Mouse (Mus musculus): ENCODE results near the gene Clec18a.
"Not testable (repeated sequence)": the region's sequence is repeated elsewhere in the genome, so short reads cannot be mapped to it uniquely, and the experiment has no call there.

Clec18a gene

DNA sequence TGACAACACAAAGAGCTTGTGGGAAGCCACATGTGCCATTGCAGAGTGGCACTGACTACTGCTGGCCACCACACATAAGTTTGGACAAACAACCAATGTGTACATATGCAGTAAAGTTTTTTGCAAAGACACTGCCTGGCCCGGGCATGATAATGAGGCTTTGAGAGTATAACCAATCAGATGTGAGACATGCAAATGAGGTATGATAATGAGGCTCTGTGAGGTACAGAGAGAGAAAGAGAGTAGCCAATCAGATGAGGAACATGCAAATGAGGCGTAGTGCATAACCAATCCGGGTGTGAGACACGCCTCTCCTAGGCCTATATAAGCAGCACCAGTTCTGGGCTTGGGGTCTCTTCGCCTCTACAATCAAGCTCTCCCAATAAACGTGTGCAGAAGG is at the start of gene Clec18a:
Gene Clec18a (minus strand): TSS at position 101 of the 400 bp plus-strand sequence.
- not testable (repeated sequence) for DNase-seq (ENCODE audit: low spot score)

DNA sequence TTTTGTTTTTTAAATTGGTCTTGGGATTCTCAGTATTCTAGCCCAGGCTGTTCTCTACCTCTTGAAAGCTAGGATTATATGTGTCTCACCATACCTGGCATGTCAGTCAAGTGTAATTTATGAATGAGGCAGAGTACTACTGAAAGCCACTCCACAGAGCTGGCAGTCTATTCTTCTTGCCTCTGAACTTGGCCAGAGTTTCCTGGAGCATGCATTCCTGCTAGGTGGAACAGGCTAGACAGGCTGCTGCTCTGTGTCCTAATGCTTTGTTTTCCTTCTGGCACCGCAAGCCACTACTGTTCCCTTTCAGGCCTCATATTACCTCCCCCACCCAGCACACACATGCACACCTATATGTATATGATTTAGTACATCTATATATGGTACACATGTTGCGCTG is 38.5 kb upstream of the Clec18a start:
- no peak for DNase-seq (ENCODE audit: low spot score)

- no peak for DNase-seq (ENCODE audit: low spot score)
These were observed 27.3 kb upstream of the Clec18a start for GRCm38 (mm10) chr8:111119481-111119880.

DNA sequence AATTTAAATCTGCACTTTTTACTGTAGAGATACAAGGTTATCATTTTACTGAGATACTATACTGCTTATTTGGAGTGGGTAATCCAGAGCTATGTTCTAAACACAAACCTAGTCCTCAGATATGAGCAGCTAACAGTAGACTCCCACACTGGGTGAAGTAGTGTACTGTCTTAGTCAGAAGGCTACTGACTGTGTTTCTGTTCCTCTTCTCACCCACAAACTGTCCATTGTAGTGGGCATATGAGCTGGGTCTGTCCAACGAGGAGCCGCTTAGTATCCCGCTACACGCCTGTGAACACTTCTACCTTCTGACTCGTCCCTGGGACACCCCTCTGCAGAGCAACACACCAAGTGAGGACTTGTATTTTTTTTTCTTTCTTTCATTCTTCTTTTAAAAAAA is 22.7 kb upstream of the Clec18a start:
- DNase-seq (ENCODE audit: low spot score) = no peak

GRCm38 (mm10) chr8:111094719-111095302 is 2.6 kb upstream of the Clec18a start:
- not testable (repeated sequence) for DNase-seq (ENCODE audit: low spot score)

DNA sequence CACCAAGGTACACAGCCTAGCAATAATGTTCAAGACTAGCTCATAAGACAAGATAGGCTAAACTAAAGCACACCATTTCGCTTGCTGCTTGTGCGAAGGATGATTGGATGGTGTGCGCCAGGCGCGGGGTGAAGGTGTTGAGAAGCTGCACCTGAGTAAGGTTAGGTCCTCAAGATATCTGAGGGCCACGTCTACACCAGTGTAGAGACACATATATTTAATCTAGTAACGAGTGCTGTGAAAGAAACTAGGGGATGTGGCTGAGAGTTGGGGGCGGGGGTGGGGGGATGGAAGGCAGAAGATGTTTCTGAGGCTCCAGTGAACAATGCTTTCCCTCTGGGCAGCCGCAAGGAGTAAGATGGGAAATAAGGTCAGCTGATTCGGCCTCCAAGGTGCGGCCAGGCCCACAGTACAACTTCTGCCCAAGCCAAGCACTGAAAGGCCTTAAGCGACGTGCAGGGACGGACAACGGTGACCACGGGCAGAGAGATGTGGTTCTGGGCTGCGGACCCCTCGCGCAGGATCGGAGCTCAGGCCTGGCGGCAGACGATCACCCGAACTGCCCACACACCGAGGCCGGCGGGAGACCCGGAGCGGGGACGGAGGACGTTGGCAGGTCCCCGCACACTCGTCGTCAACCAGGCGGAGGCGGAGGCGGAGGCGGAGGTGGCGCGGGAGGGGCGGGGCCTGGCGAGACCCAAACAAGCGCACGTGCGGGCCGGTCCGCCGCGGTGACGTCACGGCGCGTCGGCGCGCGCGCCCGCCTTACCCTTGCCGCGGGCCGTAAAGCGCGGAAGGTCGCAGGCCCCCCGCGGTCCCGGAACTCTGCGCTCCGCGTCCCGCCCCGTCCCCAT is 1.9 kb upstream of the Clec18a start, which contains the start of gene Pdpr:
Gene Pdpr (plus strand): TSS at position 766 of the 854 bp plus-strand sequence.
- peak; percentile 79 for DNase-seq (ENCODE audit: low spot score)

DNA sequence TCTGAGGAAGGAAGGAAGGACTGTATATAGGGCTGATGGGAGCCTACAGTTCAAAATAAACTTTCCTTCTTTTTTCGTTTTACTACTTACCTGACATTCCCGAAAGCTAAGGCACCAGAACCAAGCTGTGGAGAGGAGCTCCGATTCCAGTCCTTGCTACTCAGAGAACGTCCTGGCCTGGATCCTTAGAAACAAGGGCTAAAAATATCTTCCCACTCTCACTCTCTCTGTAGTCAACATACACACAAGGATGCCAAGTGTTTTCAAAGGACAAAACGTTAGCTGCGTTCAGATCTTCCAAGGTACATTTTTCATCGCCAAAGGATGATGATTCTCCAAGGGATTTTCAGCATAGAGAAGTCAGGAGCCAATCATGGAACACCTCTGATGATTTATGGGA is 520 bp downstream of the Clec18a start:
- no peak for DNase-seq (ENCODE audit: low spot score)

- DNase-seq (ENCODE audit: low spot score) = peak; percentile 77
These were observed 2.1 kb downstream of the Clec18a start for GRCm38 (mm10) chr8:111090126-111090525.

DNA sequence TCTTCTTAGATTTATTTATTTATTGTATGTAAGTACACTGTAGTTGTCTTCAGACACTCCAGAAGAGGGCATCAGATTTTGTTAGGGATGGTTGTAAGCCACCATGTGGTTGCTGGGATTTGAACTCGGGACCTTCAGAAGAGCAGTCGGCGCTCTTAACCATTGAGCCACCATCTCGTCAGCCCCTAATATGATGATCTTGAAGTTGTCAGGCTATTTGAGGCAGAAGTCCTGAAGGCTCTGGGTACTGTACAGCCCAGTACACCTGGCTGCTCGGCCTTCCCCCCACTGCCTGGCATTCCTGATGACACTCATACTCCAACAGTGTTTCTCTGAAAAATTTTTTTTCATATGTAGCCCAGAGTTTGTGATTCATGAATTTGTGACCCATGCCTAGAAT is 8.3 kb downstream of the Clec18a start:
- DNase-seq (ENCODE audit: low spot score) = not testable (repeated sequence)

DNA sequence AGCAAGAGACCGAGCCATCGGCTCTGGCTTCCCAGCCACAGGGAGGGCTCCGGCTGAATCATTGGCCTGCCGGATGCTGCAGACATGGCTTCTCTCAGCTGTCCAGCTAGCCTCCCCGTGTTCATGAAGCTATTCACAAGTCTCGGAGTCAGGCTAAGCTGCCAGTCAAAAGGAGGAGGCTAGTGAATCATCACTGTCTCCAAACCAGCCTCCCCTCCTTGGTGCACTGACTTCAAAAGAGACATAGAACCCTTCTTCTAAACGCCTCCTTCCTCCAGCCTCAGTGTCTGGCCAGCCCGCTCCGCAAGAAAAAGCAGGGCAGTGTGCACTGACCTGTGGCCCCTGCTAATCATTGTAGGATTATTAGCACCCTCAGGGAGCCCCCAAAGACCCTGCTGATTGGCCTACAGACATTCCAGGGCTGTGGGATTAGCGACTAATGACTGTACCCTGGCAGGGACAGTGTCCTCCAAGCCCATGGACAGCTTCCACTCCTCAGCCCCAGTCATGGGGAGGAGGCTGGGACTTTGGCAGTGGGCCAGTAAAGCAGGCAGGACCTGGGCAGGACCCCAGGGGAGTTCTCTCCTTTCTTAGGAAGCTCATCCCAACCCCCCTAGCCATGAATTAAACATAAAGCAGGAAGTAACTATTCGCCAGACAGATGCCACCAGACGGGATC is 10.5 kb downstream of the Clec18a start:
- DNase-seq (ENCODE audit: low spot score) = no peak

DNA sequence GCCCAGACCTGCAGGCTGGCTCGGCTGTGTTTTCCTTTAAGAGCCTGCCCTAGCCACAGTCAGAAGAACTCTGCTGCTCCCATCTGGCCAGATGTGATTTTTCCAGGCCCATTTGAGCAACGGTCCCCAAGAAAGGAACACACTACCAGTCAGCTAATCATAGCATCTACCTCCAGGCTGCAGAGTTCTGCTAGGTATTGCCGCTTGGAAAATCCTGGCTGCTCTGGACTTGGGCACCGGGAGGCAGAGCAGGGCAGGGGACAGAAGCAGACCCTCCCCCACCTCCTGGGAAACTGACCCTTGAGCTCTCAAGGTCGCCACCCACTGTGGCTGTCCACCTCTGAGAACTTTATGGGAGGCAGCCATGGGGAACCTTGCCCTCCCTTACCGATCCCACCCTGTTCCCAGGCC is 12.4 kb downstream of the Clec18a start:
- DNase-seq (ENCODE audit: low spot score) = no peak

DNA sequence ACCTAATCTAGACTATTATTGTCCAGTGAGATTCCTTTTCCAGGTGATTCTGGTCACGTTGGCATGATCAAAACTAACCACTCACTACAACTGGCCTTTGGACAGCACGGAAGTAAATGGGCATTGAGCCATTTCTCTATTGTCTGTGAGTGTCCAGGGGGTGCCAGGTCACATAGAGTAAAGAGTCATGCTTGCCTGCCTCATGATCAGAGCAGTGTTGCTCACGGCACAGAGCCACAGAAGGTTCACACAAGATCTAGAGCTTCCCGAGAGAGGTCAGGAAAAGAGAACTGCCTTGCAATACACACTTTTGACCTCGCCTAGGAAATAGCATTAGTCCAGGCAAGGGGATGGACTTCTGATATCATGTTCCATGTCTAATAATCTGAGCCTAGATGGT is 12.8 kb downstream of the Clec18a start:
- DNase-seq (ENCODE audit: low spot score) = no peak

DNA sequence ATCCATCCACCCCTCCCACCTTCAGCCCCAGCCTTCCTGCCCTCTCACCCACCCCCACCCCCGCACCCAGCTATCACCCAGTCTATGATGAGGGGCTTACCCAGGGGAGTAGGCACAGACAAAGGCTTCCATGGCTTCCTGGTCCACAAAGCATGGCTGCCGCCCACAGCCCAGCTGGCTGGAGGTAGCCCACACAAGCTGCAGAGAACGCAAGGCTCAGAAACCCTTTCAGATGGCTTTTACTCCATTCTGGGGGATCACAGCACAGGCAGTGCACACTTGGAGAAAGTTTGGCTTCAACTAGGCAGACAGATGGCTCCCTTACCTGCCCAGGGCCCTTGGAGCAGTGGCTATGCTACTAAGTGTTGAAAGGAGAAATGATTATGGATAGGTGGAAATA is 16.3 kb downstream of the Clec18a start:
- no peak for DNase-seq (ENCODE audit: low spot score)

- DNase-seq (ENCODE audit: low spot score) = not testable (repeated sequence)
These were observed 23.6 kb downstream of the Clec18a start for GRCm38 (mm10) chr8:111068660-111069059.

DNA sequence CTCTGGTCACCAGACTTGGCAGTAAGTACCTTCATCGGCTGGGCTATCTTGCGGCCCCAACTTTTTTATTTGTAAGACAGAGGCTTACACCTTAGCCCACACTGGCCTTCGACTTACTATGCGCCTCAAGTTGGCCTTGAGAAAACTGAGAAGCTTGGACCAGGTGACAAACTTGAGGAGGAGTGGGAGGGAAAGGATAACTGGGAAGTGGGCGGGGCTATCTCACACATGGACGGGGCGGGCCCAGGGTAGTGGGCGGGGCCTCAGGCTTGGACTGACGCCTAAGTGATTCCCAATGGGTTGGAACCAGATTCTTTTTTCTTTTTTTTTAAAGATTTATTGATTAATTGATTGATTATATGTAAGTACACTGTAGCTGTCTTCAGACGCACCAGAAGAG is 24.8 kb downstream of the Clec18a start:
- no peak for DNase-seq (ENCODE audit: low spot score)

DNA sequence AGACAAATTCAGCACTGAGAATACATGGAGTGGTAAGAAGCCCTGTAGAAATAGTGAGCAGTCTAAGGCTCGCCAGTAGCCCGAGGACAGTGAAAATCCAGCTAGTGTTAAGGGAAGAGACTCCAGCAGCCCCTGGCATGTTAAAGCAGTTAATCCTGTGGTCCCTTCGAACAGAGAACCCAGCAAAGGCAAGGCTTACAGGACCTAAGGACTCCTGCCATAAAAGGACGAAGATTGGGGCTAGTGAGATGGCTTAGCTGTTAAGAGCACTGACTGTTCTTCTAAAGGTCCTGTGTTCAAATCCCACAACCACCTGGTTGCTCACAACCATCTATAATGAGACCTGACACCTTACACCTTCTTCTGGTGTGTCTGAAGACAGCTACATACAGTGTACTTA is 25.9 kb downstream of the Clec18a start:
- no peak for DNase-seq (ENCODE audit: low spot score)

DNA sequence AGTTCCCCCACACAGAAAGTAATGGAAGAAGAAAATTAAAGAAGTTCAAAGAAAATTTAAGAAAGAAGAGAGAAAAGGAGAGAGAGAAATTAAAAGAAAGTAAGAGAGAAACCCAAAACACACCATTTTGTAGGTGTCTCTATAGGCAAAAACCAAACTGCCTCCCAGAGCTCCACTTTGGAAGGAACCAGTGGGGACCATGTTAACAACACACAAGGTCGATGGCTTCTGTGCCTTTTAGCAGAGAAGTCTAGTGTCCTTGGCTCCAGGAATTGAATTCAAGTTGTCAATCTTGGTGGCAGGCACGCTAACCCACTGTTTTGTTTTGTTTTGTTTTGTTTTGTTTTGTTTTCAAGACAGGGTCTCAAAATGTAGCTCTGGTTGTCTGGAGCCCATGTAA is 29.3 kb downstream of the Clec18a start:
- no peak for DNase-seq (ENCODE audit: low spot score)

DNA sequence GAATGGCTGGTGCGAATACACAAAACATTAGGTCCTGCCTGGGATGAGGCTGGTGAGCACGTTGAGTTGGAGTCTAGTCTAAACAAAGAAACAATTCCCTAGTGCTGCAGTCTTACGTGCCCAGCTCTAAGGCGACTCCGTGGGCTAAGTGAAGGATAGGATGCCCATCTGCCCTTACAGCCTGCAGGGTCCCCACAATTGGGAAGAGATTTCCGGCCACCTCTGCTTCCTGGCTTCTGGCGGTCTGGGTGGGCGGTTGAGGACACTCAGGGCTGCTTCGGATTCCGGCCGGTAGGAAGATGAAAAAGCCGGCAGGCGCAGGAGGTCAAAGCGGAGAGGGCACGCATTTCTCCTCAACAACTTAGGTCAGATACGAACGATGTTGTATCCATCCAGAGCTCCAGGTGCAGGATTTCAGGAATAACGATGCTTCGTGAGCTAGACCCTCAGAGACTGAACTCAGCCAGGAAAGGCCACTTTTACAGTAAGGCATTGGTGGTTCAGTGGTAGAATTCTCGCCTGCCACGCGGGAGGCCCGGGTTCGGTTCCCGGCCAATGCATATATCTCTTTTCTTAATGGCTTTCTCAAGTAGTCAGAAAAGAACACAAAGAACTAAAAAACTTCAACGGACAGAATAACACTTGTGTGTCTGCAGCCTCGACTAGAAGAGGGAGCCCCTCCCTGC is 30.0 kb downstream of the Clec18a start:
- DNase-seq (ENCODE audit: low spot score) = peak; percentile 81

DNA sequence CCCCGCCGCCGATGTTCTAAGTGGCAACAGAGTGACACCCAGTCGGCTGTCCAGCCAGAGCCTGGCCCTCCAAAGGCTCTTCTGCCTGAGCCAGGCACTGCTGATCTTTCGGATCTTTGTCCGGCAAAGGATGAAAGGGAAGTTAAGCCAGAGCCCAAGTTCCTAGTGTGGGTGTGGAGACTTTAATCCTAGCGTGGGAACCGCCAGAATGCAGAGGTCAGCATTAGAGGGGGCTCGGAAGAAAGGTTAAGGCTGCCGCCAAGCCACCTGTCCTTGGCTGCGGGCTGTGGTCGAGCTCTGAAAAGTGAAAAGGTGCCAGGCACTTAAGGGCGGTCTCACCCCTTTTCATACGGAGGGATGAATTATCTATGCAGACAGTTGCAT is 30.5 kb downstream of the Clec18a start:
- no peak for DNase-seq (ENCODE audit: low spot score)

DNA sequence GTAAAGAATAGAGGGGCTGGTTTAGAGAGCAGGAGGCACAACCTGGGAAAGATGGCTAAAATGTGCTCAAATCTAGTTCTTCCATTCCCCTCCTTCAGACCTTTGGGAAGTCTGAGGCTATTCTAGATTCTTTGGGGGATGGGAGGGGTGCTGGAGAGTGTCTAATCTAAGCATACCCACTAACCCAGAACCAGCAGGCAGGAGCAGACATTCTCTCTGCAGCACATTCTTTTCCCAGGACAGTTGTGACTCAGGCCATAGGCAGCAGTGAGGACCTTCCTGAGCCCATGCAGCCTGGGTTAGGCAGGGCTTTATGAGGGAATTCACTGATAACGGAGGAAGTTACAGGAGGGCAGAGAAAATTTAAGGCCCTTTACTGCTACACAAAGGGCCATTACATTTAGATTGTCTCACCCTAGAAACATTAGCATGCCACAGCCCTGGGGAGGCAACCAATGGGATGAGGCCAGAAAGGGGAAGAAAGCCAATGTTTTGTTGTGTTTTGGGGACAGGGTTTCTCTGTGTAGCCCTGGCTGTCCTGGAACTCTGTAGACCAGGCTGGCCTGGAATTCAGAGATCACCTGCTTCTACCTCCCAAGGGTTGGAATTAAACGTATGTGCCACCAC is 33.2 kb downstream of the Clec18a start:
- DNase-seq (ENCODE audit: low spot score) = no peak

DNA sequence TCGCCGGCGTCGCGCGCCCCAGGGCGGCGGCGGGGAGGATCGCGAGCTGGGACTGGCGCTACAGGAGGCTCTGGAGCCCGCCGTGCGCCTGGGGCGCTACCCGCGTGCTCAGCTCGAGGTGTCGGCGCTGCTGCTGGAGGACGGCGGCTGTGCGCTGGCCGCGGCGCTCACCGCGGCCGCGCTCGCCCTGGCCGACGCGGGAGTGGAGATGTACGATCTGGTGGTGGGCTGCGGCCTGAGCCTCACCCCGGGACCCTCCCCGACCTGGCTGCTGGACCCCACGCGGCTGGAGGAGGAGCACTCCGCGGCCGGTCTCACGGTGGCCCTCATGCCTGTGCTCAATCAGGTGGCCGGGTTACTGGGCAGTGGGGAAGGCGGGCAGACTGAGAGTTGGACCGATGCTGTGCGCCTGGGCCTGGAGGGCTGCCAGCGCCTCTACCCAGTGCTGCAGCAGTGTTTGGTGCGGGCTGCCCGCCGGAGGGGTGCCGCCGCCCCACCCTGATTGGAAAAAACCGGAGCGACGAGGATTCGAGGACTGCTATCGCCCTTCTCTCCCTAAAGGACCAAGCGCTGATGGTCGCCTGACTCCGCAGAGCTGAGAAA is 35.4 kb downstream of the Clec18a start:
- DNase-seq (ENCODE audit: low spot score) = no peak

Data from c-Kit-positive CD71-positive TER-119-positive erythroid progenitor cells, embryonic 14.5 days (primary cell).